Comparison of ENCODE assay signal across 18 mouse cellular contexts in the genomic region with DNA sequence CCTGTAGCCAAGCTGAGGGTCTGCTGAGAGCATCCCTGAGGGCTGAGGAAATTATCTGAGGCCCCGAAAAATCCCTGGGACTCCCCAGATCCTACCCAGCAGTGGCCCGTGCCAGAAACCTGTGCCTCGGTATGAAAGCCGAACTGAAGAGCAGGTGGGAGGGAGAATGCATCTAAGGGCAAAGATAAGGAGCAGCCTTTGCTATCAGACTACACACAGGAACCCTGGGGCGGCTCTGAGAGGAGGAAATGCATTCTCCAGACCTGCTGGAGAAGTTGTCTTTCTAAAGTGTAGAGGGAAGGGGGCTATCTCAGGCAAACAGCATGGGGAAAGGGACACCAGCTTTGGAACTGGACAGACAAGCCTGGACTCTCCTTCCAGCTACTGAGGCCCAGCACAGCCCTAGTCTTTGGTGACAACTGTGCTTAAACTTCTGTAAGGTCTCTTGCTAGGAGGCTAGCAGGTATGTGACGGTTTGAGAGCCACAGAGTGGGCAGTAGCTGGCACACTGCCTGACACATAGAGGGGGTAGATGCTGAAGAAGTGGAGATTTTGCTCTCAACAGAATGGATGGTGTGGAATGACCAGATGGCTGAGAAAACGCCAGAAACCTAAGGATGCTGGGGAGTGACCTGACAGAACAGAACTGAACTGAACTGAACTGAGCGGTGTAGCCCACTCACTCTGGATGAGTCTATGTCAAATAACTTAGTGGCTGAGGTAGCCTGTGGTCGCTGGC.
DNase-seq lines count a peak whose midpoint lies in the region; ATAC-seq and TF ChIP-seq lines count a peak whose summit lies in the region.
"Had no signal": no experiment of that assay in that cellular context is flagged by ENCODE, and none has a peak within 500 bp of the region (broad histone marks: within the 10 kb centered on the region; RNA-seq: fewer than 3 reads in every experiment).

No protein-coding gene starts in this region.

- TF ChIP-seq CTCF in gastrocnemius, adult 2 months (IDR thresholded peaks at IDR 0.05), result no peak
- no peak for TF ChIP-seq CTCF in CH12.LX (conservative IDR thresholded peaks at IDR 0.05 in 1 of 2, IDR thresholded peaks at IDR 0.05 in 1 of 2; ENCODE audit: low read depth in 2 of 2, low read length in 2 of 2)

- no peaks in the 10 kb centered on the region for H3K27me3 ChIP-seq in CH12.LX (replicated peaks)
- no peaks in the 10 kb centered on the region for H3K27me3 ChIP-seq in liver, embryonic 15.5 days
- H3K27me3 ChIP-seq: heart, embryonic 15.5 days; hindbrain, embryonic 13.5 days; limb, embryonic 15.5 days; neural tube, embryonic 12.5 days had no signal

- H3K79me2 ChIP-seq in CH12.LX (replicated peaks; ENCODE audit: control insufficient read depth, extremely low read depth, insufficient read depth, poor library complexity, severe bottlenecking), result no peaks in the 10 kb centered on the region

- H3K36me3 ChIP-seq in CH12.LX (replicated peaks in 1 of 2; ENCODE audit: control insufficient read depth in 1 of 2, insufficient read depth in 1 of 2, low read length in 1 of 2), result peaks cover 7 to 55% of the 10 kb centered on the region in 2 experiments
- peaks cover 12% of the 10 kb centered on the region; the same call in 1 of the 2 replicates for H3K36me3 ChIP-seq in liver, embryonic 15.5 days (replicated peaks)
- H3K36me3 ChIP-seq: heart, embryonic 15.5 days; hindbrain, embryonic 13.5 days; limb, embryonic 15.5 days; neural tube, embryonic 12.5 days had no signal

- intact Hi-C loops in gastrocnemius, adult 2 months (cut with DNase I), result no loop called here

- no peak overlapping the region for H3K4me2 ChIP-seq in CH12.LX (ENCODE audit: insufficient read depth, low read depth, poor library complexity, severe bottlenecking)
- peak overlapping the region; percentile 77 for H3K4me2 ChIP-seq in liver, embryonic 15.5 days
- H3K4me2 ChIP-seq: heart, embryonic 15.5 days; hindbrain, embryonic 13.5 days; limb, embryonic 15.5 days; neural tube, embryonic 12.5 days had no signal

- H3K27ac ChIP-seq in gastrocnemius, adult 2 months, result no peak overlapping the region
- H3K27ac ChIP-seq in CH12.LX (ENCODE audit: insufficient read depth, low read depth), result no peak overlapping the region
- peak overlapping the region; percentile 90 for H3K27ac ChIP-seq in liver, embryonic 15.5 days (replicated peaks)
- H3K27ac ChIP-seq: heart, embryonic 15.5 days; hindbrain, embryonic 13.5 days; limb, embryonic 15.5 days; neural tube, embryonic 12.5 days had no signal

- H3K9ac ChIP-seq in CH12.LX (ENCODE audit: insufficient read depth, low read depth), result no peak overlapping the region
- H3K9ac ChIP-seq in liver, embryonic 15.5 days, result peak overlapping the region; percentile 49
- H3K9ac ChIP-seq: heart, embryonic 15.5 days; hindbrain, embryonic 13.5 days; limb, embryonic 15.5 days; neural tube, embryonic 12.5 days had no signal

- DNase-seq in gastrocnemius, adult 2 months, result peak; percentile 7
- DNase-seq in gastrocnemius, adult 18-20 months (ENCODE audit: low spot score), result no peak
- DNase-seq in CH12.LX (ENCODE audit: extremely low read depth), result no peak
- peak; percentile 77 for DNase-seq in c-Kit-positive CD71-positive TER-119-positive erythroid progenitor cells, embryonic 14.5 days (ENCODE audit: low spot score)
- DNase-seq in thymus, postnatal 4 days, result no peak
- DNase-seq in ovary, postnatal 36 days (ENCODE audit: low spot score), result no peak
- DNase-seq: cerebellum, adult 8-10 months; gastrocnemius, postnatal 25 days; kidney, adult 2 months; lung, postnatal 4 days; thymus, postnatal 14 days had no signal

- in situ Hi-C loops in CH12.LX (cut with MboI; ENCODE audit: low pct_ligation_motif_present, low pct_unique_long_range_greater_than_20kb, low sequenced_read_pairs), result no loop called here

- no peak for TF ChIP-seq POLR2A in CH12.LX (IDR thresholded peaks at IDR 0.05; ENCODE audit: low read depth, low read length)

- no peaks in the 10 kb centered on the region for H3K9me3 ChIP-seq in CH12.LX (replicated peaks; ENCODE audit: low read length)
- no peaks in the 10 kb centered on the region for H3K9me3 ChIP-seq in liver, embryonic 15.5 days (replicated peaks)
- H3K9me3 ChIP-seq: heart, embryonic 15.5 days; hindbrain, embryonic 13.5 days; limb, embryonic 15.5 days; neural tube, embryonic 12.5 days had no signal

- H3K4me1 ChIP-seq in CH12.LX (ENCODE audit: control insufficient read depth in 1 of 2, insufficient read depth in 2 of 2), result peaks cover 7 to 42% of the 10 kb centered on the region in 2 experiments; a peak in 3 of 4 replicates
- peaks cover 68% of the 10 kb centered on the region for H3K4me1 ChIP-seq in liver, embryonic 15.5 days (replicated peaks)
- H3K4me1 ChIP-seq: neural tube, embryonic 12.5 days had no signal

- 36% methylated on average over 9 of the region's 9 CpGs for WGBS in liver, embryonic 15.5 days (ENCODE audit: insufficient replicate concordance)

- no peak for TF ChIP-seq RAD21 in CH12.LX (IDR thresholded peaks at IDR 0.05; ENCODE audit: low read depth, low read length)

- ATAC-seq in liver, embryonic 15.5 days (ENCODE audit: insufficient read depth), result peak; percentile 82
- no peak for ATAC-seq in activated CD4-positive, CD25-positive, alpha-beta regulatory T cell, adult 4 months
- ATAC-seq: midbrain, embryonic 16.5 days had no signal

- no peak overlapping the region for H3K4me3 ChIP-seq in gastrocnemius, adult 2 months
- H3K4me3 ChIP-seq in CH12.LX (replicated peaks in 1 of 3; ENCODE audit: low read depth in 2 of 3, low read length in 2 of 3, poor library complexity in 1 of 3), result no peak overlapping the region
- peak overlapping the region; percentile 61 for H3K4me3 ChIP-seq in liver, embryonic 15.5 days (replicated peaks)
- H3K4me3 ChIP-seq: heart, embryonic 15.5 days; hindbrain, embryonic 13.5 days; limb, embryonic 15.5 days; neural tube, embryonic 12.5 days had no signal

- no peak for TF ChIP-seq EP300 in CH12.LX (IDR thresholded peaks at IDR 0.05; ENCODE audit: low read length)

- dilution Hi-C loops in CH12.LX (cut with MboI; ENCODE audit: extremely low pct_ligation_motif_present, extremely low pct_unique_long_range_greater_than_20kb, low sequenced_read_pairs), result no loop called here

TF ChIP-seq in CH12.LX, 34 proteins besides CTCF, POLR2A, EP300 and RAD21:
- TF ChIP-seq ZKSCAN1 (IDR thresholded peaks at IDR 0.05; ENCODE audit: borderline replicate concordance, low read depth, low read length) (no peak), BHLHE40 (IDR thresholded peaks at IDR 0.05; ENCODE audit: low read depth, low read length) (0 out of 2 replicates have a peak, but pooled peaks have one; percentile 18)

Comparison
In these comparisons a context has a peak if more than half of its experiments do, and no peak if none do; other contexts are left out.
1. DNase-seq: peak in gastrocnemius, adult 2 months (single experiment) and c-Kit-positive CD71-positive TER-119-positive erythroid progenitor cells, embryonic 14.5 days (single experiment); none in gastrocnemius, adult 18-20 months (single experiment), CH12.LX (single experiment), thymus, postnatal 4 days (single experiment) and ovary, postnatal 36 days (single experiment).